Mouse (Mus musculus): ENCODE data around the gene Retreg1. TPM values are rescaled to one million over a fixed set of nuclear protein-coding genes. Genes with fewer than 3 reads are reported as not detected.

Retreg1 gene
- polyA plus RNA-seq, 1 experiment: 36.0 TPM

DNA sequence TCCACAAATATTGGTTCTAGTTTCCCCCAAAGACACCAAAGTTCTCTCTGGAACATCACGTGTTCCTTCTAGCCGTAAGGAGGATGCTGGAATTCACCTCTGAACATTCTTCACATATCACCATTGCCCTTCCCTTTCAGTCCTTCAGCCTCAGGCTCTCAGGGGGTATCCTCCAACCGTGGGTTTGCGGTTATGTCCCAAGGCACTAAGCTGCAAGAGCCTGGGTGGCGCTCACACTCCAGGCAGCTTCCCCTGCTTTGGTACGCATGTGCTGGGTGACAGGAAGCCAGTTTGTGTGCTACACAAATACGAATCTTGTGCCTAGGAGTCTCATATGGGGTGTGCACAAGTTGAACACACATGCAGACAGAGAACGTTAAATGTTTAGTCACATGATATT lies 104.4 kb downstream of the Retreg1 start:
- H3K27me3 ChIP-seq (replicated peaks; ENCODE audit: control insufficient read depth, insufficient read depth, low read length): no peaks in the 10 kb centered on the region
- H3K36me3 ChIP-seq (ENCODE audit: control insufficient read depth, insufficient read depth, low read length): no peaks in the 10 kb centered on the region
- no peak overlapping the region for H3K4me3 ChIP-seq (ENCODE audit: insufficient read depth, low read depth, low read length)
- peaks cover 45% of the 10 kb centered on the region for H3K4me1 ChIP-seq (ENCODE audit: control insufficient read depth, insufficient read depth, low read length)
- H3K27ac ChIP-seq (ENCODE audit: insufficient read depth, low read depth, low read length): no peak overlapping the region
- TF ChIP-seq POLR2A (IDR thresholded peaks at IDR 0.05; ENCODE audit: low read depth, low read length): no peak
- DNase-seq: no peak
- WGBS: 69% methylated on average over 8 of the region's 8 CpGs

DNA sequence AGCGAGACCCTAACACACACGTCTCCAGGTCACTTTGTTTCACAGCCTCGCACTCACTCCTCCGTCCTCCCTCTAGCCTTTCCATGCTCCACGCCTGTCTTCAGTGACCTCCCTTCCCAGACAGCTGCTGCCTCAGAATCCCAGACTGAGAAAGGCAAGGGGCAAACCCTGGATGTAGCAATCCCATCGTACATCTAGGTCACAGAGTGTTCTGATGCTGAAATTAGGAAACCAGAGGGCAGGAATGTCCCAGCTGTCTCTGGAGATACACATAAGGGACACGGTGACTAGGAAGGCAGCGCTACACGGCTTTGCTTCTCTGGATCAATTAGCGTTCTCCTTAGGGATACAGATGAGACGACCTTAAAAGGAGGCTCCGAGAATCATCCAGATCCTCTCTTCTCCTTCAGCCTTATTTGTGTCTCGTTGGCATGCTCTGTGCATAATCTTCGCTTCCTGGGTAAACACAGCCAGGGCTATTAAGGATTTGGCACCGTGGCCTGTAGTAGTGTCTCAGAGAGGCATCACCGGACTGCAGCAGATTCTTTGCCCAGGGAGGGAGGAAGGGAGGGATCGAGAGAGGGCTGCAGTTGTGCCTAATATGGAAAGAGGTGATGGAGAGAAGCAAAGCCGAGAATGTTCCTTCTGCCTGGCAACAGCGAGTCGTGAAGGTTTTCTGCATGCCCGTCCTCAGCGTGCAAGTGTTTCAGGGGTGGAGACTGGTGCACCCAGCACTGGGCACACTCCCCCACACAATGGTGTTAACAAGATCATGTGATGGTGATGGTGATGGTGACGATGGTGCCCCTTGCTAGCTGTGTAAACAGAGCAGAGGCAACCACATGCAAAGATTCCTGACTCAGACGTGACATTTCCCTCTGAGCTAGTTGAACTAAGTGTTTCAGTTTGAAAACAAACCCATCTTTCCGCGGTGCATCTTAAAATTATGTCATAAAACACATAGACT lies 105.6 kb downstream of the Retreg1 start:
- H3K27ac ChIP-seq (ENCODE audit: insufficient read depth, low read depth, low read length): no peak overlapping the region
- TF ChIP-seq CTCF (conservative IDR thresholded peaks at IDR 0.05; ENCODE audit: insufficient read depth, insufficient read length, low read depth, low read length) (no peak), POLR2A (IDR thresholded peaks at IDR 0.05; ENCODE audit: low read depth, low read length) (no peak)
- H3K4me3 ChIP-seq (ENCODE audit: insufficient read depth, low read depth, low read length): no peak overlapping the region
- peaks cover 37% of the 10 kb centered on the region for H3K4me1 ChIP-seq (ENCODE audit: control insufficient read depth, insufficient read depth, low read length)
- H3K27me3 ChIP-seq (replicated peaks; ENCODE audit: control insufficient read depth, insufficient read depth, low read length): no peaks in the 10 kb centered on the region
- H3K36me3 ChIP-seq (ENCODE audit: control insufficient read depth, insufficient read depth, low read length): no peaks in the 10 kb centered on the region
- no peak for DNase-seq
- 59% methylated on average over 26 of the region's 26 CpGs for WGBS

GRCm38 (mm10) chr15:25949696-25950095 lies 106.7 kb downstream of the Retreg1 start:
- 39% methylated on average over 9 of the region's 9 CpGs for WGBS

DNA sequence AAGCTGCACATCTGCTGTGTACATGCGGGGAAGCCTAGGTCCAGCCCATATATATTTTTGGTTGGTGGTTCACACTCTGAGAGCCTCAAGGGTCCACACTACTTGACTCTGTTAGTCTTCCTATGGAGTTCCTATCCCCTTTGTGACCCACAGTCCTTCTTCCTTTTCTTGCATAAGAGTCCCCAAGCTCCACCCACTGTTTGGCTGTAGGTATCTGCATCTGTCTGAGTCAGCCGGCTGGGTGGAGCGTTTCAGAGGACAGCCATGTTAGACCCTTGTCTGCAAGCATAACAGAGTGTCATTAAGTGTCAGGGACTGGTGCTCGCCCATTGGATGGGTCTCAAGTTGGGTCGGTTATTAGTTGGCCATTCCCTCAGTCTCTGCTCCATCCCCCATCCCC lies 107.6 kb downstream of the Retreg1 start:
- no peaks in the 10 kb centered on the region for H3K36me3 ChIP-seq (ENCODE audit: control insufficient read depth, insufficient read depth, low read length)

More at GRCm38 (mm10) chr15:25949696-25950095, 106.7 kb downstream of the Retreg1 start:
- Histone ChIP-seq H3K4me3 (ENCODE audit: insufficient read depth, low read depth, low read length) (no peak overlapping the region), H3K27me3 (replicated peaks; ENCODE audit: control insufficient read depth, insufficient read depth, low read length) (no peaks in the 10 kb centered on the region), H3K27ac (ENCODE audit: insufficient read depth, low read depth, low read length) (no peak overlapping the region), H3K36me3 (ENCODE audit: control insufficient read depth, insufficient read depth, low read length) (no peaks in the 10 kb centered on the region), H3K4me1 (ENCODE audit: control insufficient read depth, insufficient read depth, low read length) (peaks cover 32% of the 10 kb centered on the region)
- DNase-seq: no peak
- no peak for TF ChIP-seq CTCF (conservative IDR thresholded peaks at IDR 0.05; ENCODE audit: insufficient read depth, insufficient read length, low read depth, low read length)
- TF ChIP-seq POLR2A (IDR thresholded peaks at IDR 0.05; ENCODE audit: low read depth, low read length): no peak

GRCm38 (mm10) chr15:25951037-25951436 lies 108.1 kb downstream of the Retreg1 start:
- 93% methylated on average over 4 of the region's 4 CpGs for WGBS
- DNase-seq: no peak
- H3K27ac ChIP-seq (ENCODE audit: insufficient read depth, low read depth, low read length): no peak overlapping the region
- no peaks in the 10 kb centered on the region for H3K36me3 ChIP-seq (ENCODE audit: control insufficient read depth, insufficient read depth, low read length)
- H3K4me3 ChIP-seq (ENCODE audit: insufficient read depth, low read depth, low read length): no peak overlapping the region
- no peak for TF ChIP-seq POLR2A (IDR thresholded peaks at IDR 0.05; ENCODE audit: low read depth, low read length)
- H3K4me1 ChIP-seq (ENCODE audit: control insufficient read depth, insufficient read depth, low read length): peaks cover 33% of the 10 kb centered on the region
- H3K27me3 ChIP-seq (replicated peaks; ENCODE audit: control insufficient read depth, insufficient read depth, low read length): no peaks in the 10 kb centered on the region

More for the DNA sequence above, 107.6 kb downstream of the Retreg1 start:
- Histone ChIP-seq H3K4me3 (ENCODE audit: insufficient read depth, low read depth, low read length) (no peak overlapping the region), H3K27me3 (replicated peaks; ENCODE audit: control insufficient read depth, insufficient read depth, low read length) (no peaks in the 10 kb centered on the region), H3K4me1 (ENCODE audit: control insufficient read depth, insufficient read depth, low read length) (peaks cover 29% of the 10 kb centered on the region), H3K27ac (ENCODE audit: insufficient read depth, low read depth, low read length) (no peak overlapping the region)
- DNase-seq: no peak
- TF ChIP-seq CTCF (conservative IDR thresholded peaks at IDR 0.05; ENCODE audit: insufficient read depth, insufficient read length, low read depth, low read length): no peak
- no peak for TF ChIP-seq POLR2A (IDR thresholded peaks at IDR 0.05; ENCODE audit: low read depth, low read length)
- 76% methylated on average over 5 of the region's 5 CpGs for WGBS

GRCm38 (mm10) chr15:25956001-25956400 lies 113.0 kb downstream of the Retreg1 start:
- Histone ChIP-seq H3K36me3 (ENCODE audit: control insufficient read depth, insufficient read depth, low read length) (no peaks in the 10 kb centered on the region), H3K27ac (ENCODE audit: insufficient read depth, low read depth, low read length) (peak overlapping the region; percentile 93), H3K4me3 (ENCODE audit: insufficient read depth, low read depth, low read length) (no peak overlapping the region), H3K27me3 (replicated peaks; ENCODE audit: control insufficient read depth, insufficient read depth, low read length) (no peaks in the 10 kb centered on the region), H3K4me1 (ENCODE audit: control insufficient read depth, insufficient read depth, low read length) (peaks cover 33% of the 10 kb centered on the region)
- TF ChIP-seq CTCF (conservative IDR thresholded peaks at IDR 0.05; ENCODE audit: insufficient read depth, insufficient read length, low read depth, low read length): no peak
- no peak for TF ChIP-seq POLR2A (IDR thresholded peaks at IDR 0.05; ENCODE audit: low read depth, low read length)
- WGBS: 39% methylated on average over 5 of the region's 5 CpGs
- no peak for DNase-seq

DNA sequence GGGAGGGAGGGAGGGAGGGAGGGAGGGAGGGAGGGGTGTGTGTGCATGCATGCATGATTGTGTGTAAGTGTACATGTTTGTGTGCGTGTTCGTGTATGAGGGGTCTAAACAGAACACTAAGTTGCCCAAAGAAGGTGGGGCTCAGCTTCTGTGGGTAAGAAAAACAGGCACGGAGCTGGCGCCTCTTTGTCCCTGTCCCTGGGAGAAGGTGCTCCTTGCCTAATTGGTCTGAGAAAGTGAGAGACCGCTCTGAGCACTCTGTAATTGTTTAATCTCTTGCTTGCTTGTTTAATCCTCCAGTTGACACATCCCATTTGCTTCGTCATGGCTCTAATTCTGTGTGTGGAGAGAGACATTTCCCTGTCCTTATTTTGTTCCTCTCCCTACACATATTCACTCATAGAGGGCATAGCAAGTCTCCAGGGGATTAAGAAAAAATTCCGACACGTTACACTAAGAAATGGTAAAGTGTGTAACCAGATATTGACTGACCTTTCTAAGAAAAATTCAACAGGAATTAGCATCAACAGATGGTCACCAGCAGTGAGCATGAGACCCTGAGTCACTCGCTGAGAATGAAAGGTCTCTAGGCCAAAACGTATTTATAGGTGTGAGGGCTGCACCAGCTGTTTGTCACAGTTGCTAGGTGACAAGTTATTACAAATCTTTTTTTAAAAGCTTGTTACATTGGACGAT lies 113.6 kb downstream of the Retreg1 start:
- TF ChIP-seq POLR2A (IDR thresholded peaks at IDR 0.05; ENCODE audit: low read depth, low read length): no peak
- TF ChIP-seq CTCF (conservative IDR thresholded peaks at IDR 0.05; ENCODE audit: insufficient read depth, insufficient read length, low read depth, low read length): no peak
- peak overlapping the region; percentile 83 for H3K27ac ChIP-seq (ENCODE audit: insufficient read depth, low read depth, low read length)

More for the DNA sequence above, 113.6 kb downstream of the Retreg1 start:
- H3K4me1 ChIP-seq (ENCODE audit: control insufficient read depth, insufficient read depth, low read length): peaks cover 34% of the 10 kb centered on the region
- H3K36me3 ChIP-seq (ENCODE audit: control insufficient read depth, insufficient read depth, low read length): no peaks in the 10 kb centered on the region
- no peak overlapping the region for H3K4me3 ChIP-seq (ENCODE audit: insufficient read depth, low read depth, low read length)
- DNase-seq: peak; percentile 81
- H3K27me3 ChIP-seq (replicated peaks; ENCODE audit: control insufficient read depth, insufficient read depth, low read length): no peaks in the 10 kb centered on the region
- 31% methylated on average over 11 of the region's 11 CpGs for WGBS
